Mouse (Mus musculus) embryo, embryonic 9.5 days (tissue): ENCODE results near the gene Mast4.

Experiments used
- DNase-seq: peaks from one replicate; pipeline ENCODE4 v3.0.0-alpha.2; 2017; ENCODE audit errors: extremely low spot score

Mast4 gene

DNA sequence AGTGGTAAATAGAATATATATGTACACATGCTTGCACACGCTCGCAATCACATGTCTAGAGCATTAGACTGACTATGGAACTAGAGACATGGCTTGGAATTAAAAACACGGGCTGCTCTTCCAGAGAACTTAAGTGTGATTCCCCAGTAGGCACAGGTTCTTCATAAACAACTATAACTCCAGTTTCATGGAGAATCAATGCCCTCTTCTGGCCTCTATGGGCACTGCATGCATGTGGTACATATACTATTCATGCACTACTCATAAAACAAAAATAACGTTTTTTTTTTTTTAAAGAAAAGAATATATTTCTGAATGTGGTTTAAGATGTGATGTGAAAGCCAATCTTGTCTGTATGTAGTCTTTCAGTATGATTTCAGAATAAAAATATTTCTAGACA lies 349.7 kb downstream of the Mast4 start:
- no peak for DNase-seq

DNA sequence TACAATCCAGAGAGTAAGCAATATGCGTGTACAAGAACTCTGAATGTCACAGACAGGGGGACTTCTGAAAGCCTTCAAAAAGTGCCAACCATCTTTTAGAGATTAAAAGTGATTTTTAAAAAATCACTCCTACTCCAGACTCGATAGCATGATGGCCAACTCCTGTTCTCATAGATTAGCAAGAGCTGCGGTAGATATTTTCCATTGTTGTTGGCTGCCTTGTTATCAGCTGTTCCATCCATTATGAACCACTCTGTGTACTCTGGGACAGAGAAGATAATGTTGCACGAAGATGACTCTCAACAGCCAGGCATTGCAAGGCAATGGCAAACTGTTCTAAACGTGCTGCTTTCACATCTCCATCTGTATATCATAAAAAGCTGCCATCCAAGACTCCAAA lies 360.4 kb downstream of the Mast4 start:
- no peak for DNase-seq

DNA sequence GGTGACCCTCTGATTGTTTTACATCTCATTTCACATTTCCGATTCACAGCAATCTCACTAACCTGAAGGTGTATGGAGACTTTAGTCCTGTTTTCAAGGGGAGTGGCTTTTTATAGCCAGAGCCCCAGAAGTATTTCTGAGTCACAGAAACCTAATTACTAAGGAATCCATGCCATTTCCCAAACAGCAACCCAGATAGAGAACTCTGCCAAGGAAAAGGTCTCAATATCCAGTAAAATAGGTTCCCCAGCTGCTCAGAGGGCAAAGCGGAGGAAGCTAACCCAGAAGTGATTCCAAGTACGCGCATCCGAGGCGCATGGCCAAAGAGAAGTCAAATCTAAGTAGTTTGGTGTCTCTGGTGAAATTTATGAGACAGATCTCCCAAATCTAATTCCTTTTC lies 370.8 kb downstream of the Mast4 start:
- DNase-seq, result no peak

DNA sequence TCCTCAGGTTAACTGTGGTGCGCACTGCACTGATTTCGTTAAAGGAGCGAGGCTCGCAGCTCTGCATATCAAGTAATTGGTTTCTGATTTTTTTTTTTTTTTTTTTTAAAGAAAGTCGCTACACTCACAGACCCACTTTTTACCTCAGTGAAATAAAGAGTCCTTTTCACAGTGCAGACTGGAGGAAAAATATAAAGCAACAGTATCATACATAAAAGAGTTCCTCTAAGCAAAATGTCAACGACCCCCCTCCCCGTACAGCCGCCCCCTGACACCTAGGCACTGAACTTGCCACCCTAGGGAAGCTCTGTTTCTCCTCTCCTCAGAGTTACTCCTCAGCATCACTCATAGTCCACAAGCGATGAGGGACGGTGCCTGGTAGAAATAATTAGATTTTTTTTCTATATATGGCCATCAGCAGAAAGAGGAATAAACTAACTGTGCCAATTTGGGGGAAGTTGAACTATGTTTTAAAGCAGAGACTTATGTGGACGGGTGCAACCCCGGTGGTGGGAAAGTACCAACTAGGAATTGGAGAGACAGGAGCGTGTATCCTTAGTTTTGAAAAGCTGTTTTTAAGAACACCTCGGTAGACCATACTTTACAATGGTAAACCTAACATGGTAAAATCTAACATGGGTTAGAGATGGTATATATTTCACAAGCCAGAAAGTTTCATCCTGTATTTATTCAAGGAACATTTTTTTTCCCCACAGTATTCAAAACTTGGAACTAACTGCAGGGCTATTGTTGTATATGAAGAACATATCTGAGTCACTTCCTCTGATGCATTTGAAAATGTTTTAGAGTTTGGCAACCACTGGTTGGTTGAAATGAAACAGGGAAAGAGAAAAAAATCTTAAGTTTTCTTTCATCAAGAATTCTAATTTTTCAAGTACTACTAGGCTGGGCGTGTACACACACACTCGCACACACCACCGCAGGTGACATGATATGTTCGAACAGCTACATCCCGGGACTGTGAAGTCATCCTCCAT lies 375.7 kb downstream of the Mast4 start:
- no peak for DNase-seq

DNA sequence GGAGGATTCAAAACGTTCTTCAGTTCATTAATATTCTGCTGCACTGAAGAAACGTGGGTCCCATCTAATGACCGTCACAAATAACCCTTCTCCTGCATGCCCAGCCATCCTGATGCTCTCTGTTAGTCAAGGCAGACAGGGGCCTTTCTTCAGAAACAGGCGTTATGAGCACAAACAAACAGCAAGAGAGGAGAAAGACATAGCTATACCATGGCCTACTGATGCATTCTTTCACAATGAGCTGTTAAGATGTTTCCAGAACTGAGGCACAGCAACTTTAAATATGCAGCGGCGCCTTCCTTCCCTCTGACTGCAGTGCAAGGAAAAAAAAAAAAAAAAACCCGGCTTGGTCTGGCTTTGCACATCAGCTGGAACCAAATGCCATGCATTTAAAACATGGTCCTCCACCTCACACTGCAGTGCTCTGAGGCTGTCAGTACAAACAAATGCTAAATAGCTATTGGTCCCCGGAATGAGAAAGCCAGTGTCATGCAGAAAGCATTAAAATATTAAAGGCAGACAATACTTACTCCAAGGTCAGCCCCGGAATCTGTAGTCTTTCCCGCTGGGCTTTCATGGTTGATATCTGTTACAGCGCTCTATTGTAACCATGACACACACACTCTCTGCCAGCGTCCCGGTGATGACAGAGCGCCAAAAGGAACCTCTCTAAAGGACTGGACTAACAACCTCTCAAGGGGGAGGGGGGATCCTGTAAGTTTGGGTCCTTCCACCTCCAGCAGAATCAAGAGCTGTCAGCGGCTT lies 376.6 kb downstream of the Mast4 start:
- peak; percentile 54 for DNase-seq

DNA sequence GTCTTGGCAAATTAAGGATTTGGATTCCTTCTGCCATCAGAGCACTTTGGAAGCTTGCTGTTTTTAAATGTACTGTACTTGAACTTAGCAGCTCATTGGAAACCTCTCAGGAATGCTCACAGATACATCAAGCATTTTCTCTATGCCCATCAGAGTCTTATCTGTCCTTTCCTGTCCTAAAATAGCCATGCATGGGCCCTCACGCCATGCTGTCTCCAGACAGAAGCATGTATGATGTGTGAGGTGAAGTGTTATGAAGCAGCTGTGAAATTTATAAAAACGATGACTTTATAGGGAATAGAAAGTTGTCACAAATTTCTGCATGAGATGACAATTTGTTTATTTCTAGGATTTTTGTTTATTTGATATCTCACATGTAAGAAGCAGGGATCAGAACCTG lies 378.8 kb downstream of the Mast4 start:
- DNase-seq, result no peak

DNA sequence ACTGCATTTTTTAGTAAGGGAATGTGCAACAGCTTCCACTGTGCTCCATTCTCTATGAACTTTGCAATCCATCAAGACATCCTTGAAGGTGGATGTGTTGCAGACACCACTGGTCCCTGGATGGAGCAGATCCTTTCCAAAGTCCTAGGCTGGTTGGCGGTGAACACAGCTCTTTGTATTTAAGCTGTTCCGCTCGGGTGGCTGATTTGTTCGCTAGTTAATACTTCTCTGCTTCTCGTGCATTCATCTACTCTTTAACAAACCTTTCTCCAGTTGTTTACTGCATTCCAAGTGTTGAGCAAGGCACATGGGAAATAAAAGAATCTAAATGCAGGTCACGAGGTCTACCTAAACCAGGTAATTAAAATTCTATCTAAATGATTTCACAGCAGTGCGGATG lies 384.5 kb downstream of the Mast4 start:
- no peak for DNase-seq

DNA sequence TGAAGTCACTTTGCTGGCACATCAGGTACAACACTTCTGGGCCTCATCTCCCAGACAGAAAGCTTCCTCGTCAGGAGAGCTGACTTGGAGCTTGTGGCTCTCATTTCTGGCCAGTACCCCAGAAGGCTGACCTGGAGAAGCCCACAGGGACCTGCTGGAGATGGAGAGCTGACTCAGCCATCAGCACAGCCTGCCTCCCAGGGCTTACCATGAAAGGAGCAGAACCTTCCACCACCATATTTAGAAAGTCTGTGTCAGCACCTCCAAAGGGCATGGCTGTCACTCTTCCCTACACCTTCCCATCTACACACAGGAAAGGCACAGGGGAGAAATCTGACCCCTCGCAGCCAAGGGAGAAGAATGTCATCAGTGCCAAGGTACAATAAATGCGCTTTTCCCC lies 385.3 kb downstream of the Mast4 start:
- no peak for DNase-seq

DNA sequence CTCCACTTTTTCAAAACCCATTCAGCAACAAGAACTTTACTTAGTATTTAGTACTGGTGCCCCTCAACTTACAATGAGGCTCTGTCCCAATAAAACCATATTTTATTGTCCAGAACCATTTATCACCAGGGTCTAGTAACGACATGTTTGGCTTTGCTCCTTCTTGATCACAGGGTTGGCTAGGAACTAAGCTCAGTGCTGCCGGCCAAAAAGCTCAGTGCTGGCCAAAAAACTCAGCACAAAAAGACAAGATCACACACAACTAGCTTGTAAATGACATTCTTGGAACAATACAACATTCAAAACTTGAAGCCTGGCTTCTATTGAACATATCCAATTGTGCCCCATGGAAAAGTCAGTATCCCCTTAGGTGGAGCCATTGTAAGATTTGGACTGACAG lies 386.8 kb downstream of the Mast4 start:
- no peak for DNase-seq

DNA sequence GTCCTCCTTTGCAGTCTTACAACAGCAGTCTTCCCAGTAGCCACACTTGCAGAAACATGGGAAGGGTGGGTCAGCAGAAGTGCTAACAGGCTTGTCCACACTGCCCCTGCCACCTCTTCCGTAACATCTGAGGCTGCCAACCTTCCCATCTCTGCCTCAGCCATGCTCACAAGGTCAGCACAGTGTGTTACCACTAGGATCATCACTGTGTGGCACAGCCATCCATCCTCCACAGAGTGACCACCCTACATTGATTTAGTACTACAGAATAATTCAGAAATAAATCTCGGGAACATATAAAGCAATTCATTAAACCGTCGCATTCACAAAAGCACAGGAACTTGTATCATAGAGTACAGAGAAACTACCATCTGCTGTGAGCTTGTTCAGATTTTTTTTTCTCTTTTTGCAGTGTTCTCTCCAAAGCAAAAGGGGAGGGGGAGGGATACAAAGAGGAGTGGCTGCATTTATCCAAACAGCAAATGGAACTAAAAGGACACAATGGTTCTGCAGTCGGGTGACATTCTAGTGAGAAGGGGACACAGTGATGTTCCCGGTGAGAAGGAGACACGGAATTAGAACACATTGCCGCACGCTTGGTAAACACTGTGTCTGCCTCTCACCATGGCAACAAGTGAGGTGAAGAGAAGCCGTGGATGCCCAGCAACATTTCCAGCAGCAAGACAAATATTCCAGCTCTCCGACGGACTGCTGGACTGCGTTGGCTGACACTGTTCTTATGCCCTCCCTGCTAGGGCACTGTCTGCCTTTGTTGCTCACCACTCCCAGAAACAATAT lies 388.1 kb downstream of the Mast4 start:
- DNase-seq, result no peak

DNA sequence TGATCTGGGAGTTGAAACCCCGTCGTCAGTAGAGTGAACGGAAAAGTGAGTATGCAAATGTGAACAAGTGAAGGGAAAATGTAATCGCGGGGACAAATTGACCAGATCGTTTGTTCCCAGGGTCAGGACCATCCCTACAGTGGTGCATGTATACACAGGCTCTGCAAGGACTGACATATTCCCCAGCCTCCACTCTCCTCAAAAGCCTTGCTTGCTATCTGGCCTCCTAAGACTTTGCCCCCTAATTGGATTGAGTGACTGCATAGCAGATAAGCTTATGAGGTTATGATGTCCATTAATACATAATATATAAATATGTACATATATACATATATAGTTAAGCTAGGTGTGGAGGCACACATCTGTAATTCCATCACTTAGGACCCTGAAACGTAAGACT lies 388.8 kb downstream of the Mast4 start:
- DNase-seq, result no peak

DNA sequence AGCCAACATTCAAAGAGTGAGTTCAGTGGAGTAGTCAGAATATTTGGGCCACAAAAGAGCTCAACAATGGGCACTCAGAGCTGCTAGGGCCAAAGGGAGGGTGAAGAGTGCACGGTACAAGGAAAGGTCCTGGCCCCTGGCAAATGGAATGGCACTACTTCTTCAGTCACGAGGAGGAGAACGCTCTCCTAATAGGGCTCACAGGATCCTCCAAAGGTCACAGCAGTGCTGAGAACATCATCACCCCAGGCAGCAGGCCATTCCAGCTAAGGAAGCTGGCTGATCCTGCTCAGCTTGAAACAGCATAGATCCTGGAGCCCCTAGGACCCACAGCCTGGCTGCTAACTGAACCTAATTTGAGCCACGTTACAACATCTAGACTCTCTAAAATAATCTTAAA lies 389.8 kb downstream of the Mast4 start:
- no peak for DNase-seq

DNA sequence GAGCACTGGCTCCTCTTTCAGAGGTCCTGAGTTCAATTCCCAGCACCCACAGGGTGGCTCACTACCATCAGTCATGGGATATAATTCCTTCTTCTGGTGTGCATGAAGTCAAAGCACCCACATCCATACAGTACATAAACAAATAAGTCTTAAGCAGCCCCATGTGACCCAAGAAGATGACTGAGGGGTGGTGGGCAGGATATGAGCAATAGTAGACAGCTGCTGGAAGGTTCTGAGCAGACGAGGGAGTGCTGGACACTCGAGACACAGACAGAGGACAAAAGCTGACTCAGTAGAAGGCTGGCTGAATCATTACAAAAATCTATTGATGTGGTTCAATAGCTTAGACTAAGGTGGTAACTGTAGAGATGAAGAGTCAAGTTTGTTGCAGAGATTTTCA lies 391.7 kb downstream of the Mast4 start:
- DNase-seq, result no peak

DNA sequence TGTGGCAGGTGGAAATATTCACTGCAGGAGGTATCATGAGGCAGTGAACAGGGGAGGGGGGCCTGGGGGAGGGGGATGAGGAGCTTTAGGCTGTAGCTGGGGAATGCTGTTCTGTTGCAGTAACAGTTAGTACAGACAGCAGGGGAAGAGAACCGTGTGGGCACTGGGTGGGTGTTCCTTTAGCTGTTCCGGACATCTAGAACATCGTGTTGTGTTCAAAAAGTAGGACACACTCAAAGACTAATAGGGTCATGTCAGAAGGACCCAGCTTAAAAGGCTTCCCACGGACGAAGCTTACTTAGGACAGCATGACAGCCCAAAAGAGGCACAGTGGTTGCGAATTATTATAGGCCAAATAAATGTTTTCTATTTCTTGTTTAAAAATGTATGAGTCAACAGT lies 393.8 kb downstream of the Mast4 start:
- DNase-seq, result no peak

DNA sequence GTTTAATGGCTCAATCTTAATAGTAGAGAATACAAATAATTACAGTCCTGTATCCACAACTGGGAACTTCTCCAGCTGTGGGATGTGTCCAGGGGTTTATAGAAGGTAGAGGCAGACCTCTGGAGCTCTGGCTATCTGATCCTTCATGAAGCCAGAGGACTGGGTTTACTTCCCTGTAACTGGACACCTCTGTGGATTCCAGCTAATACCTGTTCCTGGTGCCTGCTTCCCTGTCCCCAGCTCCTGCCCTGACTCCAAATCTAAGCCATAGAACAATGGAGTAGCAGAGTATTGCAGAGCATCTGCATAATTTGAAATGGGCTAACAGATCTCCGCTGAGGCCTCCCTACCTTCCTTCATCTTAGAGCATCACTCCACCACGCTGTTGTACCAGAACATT lies 398.1 kb downstream of the Mast4 start:
- no peak for DNase-seq

DNA sequence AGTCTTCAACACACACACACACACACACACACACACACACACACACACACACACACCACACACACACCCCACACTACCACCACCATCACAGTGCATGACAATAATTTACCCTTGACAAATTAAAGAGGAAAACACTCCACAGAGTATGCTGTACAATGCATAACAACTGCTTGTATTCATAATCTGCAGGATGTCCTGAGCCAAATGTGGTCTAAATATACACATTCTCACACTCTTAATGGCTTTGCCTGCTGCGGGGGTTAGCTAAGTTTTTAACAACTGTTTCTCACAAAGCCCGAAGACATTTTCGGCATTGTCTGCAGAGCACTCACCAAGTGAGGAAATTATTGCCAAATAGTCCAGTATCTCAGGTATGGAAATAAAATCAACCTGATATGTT lies 398.5 kb downstream of the Mast4 start:
- no peak for DNase-seq

DNA sequence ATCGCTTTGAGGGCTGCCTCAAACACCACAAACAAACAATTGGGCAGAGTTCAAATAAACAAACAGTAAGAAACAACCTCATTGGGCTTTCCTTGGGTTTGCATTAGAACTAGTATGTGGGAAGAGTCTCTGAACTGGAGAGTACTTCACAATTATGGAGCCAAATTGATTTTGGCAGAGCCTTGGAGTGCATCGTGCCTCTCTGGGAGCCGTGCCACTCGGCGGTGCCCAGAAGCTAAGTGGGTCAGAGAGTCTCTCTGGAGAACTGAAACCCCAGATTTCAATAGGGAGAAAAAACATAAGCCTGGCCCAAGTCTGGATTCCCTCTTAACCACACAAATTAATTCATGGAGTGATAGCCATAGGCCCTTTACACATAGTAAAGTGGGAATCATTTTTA lies 400.6 kb downstream of the Mast4 start:
- no peak for DNase-seq

DNA sequence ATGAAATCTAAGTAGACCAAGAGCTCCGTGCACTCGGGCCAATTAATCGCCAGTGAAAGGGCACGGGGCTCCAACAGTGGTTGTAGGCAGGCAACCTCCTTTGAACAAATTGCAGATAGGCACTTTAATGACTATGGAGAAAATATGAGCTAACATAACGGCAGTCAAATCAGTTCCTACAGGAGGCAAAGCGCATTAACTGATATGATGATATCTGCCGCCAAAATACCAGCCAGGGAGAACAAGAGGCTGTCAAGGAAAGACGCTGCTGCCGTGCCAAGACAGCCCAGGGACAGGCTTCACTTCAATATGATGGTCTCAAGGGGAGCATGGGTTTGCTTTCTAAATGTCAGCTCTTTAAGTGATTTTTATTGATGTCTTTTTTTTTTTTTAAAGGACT lies 401.9 kb downstream of the Mast4 start:
- no peak for DNase-seq

DNA sequence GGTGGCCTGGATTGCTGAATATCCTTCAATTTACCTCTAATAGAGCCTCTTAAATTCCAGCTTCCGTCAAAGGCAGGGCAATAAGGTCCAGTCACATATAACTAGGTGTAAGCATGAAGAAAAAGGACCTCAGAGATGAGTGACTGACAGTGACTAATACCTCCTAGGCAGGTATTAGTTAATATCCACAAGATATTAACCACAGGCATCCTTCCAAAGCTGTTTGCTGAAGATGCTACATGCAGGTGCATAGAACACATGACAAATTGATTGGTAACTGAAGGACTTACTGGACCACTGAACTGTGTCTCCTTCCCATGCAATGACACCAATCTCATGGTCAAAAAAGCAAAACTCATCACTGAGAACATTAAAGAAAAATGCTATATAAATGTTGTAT lies 402.3 kb downstream of the Mast4 start:
- no peak for DNase-seq

DNA sequence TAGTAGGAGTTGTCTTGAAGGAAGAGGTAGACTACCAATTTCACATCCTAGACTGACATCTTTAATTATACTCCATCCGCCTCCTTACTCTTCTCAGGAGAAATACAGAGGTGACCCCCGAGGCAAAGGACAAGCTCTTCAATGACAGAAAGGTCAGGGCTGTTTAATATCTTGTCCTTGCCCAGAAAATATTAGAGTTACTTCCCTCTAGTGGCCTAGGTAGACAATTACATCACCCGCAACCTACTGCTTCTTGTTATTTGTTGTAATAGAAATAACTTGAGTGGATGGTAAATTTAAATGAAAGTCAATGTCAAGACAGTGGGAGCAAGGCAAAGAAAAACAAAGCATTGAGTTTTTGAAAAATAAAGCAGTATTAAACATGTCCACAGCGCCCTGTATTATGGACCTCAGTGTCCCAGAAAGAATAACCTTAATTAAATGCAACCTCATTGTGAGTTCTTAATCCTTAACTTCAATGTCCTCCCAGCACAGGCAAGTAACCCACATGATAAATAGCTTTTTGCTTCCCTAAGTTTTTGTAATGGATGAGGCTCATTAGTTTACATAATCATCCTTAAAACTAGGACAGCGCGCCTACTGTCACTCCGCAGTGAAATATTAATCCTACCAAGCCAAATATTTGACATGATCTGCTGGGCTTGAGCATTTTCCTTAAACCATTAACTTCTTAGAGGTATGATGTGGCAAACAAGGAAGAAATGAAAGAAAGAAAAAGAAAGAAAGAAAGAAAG lies 408.3 kb downstream of the Mast4 start:
- DNase-seq, result no peak

DNA sequence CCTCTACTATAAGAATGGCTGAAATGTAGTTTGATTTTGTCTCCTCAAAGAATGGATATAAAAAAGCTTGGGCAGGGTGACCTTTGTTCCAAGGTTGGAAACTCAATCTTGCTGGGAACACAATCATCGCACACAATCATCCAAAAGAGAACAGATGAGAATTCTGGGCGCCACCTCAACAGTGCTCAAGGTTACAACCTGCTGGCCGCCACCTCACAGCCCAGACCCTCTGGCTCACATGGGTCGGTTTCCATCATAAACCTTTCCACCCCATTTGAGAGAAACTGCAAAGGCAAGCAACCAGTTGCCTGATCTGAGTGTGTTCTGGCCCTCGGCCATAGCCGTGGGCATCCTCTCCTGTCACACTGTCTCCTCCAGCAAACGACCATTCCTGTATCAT lies 414.6 kb downstream of the Mast4 start:
- DNase-seq, result no peak

DNA sequence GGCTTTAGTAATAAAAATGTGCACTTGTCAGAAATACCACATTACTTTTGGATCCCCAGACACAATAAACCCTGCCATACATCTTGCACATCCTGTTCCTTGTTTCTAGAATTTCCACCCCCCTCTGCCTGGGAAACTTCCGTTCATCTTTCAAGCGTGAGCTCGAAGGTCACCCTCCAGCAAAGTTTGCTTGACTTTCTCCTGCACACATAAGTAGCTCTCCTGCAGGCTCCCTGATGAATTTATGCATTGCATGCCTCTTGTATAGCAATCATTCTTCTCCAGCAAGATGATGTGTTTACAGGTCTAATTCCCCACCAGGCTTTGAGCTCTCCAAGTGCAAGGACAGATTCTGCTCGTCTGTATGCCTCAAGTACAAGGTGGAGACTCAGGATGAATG lies 415.7 kb downstream of the Mast4 start:
- no peak for DNase-seq
